Mouse (Mus musculus): ENCODE measurements around the gene Max. TPM values are rescaled to one million over a fixed set of nuclear protein-coding genes. Genes with fewer than 3 reads are reported as not detected.
A peak's percentile ranks its signal among the peaks of the same experiment; 100 is the strongest.

Gene Max
- polyA plus RNA-seq (2012; rRNA removed), result 52.8 and 68.7 TPM in 2 replicates

DNA sequence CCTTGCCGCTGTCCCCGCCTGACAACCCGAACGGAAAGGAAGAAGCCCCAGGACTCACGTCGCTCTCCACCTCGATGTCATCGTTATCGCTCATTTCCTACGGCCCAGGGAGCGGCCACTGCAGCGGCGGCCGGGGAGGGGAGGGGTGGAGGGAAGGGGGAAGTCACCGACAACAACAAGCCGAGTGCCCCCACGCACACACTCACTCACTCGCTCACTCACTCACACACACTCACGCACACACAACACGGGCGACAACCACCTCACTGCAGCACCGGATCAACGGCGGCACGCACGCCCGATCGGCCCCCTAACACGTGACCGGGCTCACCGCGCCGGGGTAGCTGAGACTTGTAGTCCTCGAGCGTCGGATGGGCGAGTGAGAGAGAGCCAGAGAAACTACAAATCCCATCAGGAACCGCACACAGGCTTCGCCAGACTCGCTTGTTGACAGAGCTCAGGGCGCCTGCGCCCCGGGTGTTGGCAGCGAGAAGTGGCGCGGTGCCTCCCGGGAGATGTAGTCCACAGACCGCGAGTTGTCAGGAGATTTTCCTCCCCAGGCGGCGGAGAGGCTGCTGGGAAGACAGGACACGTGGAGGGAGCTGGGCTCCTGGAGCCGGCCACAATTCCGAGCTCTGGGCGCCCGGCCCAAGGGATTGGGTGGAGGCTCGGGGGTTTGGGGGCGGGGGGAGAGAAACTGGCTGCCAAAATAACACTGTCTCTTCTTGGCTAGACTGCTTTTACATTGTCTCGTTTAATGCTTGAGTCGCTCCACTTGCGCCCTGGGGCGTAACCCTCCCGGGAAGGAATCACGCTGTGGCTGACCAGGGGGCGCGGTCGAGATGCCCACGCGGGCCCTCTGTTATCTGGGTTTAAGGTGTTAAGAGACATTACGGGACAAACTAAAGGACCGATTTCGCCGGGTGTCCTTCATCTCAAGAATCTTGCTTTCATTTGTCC, at the start of gene Max:
Max (minus strand) TSS at position 270 of the 960 bp plus-strand sequence.
- TF ChIP-seq POLR2A (IDR thresholded peaks at IDR 0.05; ENCODE audit: borderline replicate concordance, extremely low read depth, insufficient read depth, insufficient read length, poor library complexity, severe bottlenecking) (peak; percentile 53; the same call in 1 of the 2 replicates), CTCF (IDR thresholded peaks at IDR 0.05; ENCODE audit: borderline replicate concordance, extremely low read depth, insufficient read depth, insufficient read length) (no peak)
- DNase-seq (ENCODE audit: low read depth), result peak; percentile 100

DNA sequence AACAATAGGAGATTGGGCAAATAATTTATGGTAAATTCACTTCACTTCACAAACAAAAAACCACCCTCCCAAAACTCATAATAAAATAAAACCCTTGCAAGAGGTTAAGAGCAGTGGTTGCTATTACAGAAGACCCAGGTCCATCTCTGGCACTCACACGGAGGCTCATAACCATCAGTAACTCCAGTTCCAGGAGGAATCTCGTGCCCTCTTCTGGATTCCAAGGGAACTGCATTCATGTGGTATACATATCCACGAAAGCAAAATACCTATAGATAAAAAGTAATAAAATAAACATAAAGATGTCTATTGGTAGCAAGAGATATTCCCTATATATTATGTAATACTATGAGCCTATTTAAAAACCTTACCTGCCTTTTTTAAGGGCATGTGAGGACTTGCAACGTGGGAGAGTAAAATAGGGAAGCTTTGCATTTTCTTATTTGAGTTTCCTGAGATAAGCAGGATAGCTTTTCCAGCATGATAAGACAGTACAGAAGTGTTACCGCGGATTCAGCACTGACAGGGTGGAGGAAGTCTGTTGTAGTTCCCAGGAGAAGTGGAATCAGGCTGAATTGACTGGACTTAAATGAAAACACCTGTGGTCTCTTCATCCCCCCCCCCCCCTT, 49.2 kb upstream of the Max start:
- no peak for TF ChIP-seq POLR2A (IDR thresholded peaks at IDR 0.05; ENCODE audit: borderline replicate concordance, extremely low read depth, insufficient read depth, insufficient read length, poor library complexity, severe bottlenecking)
- peak; percentile 20; the same call in 1 of the 2 replicates for TF ChIP-seq CTCF (IDR thresholded peaks at IDR 0.05; ENCODE audit: borderline replicate concordance, extremely low read depth, insufficient read depth, insufficient read length)
- DNase-seq (ENCODE audit: low read depth), result no peak

DNA sequence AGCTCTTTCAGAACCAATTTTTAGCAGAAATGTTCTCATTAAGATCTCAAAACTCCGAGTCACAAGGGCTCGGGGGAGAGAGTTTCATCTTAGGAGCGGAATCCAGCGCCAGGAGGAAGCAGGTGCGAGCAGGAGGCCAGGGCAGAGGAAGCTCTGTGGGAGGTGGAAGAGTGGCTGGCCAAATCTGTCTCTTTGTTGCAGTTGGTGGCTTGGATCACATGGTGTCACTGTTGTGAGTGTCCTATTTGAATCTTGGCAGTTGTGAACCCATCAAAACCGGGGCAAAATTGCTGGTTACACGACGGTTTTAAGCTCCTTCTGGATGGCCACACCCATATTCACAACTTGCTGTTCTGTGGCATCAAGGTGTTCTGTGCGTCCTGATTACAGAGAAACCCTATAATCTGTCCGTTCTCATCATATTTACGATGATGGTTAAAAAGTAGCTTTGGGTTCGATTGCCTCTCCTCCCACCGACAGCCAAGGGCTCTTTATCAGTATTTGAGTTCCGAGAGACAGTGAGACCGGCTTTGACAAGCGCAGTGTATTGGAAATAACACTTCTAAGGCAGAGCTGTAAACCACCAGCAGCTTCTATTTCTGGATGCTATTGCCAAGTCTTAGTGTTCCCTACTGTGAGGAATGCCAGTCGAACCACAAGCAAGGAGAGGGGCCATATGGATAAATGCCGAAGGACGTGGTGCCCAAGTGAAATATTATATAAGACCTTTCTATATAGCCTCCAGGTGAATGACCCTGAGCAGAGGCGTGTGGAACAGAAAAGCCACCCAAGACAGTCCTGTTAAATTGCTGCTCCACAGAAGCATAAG, 47.4 kb upstream of the Max start:
- peak; percentile 46 for DNase-seq (ENCODE audit: low read depth)
- no peak for TF ChIP-seq CTCF (IDR thresholded peaks at IDR 0.05; ENCODE audit: borderline replicate concordance, extremely low read depth, insufficient read depth, insufficient read length)

DNA sequence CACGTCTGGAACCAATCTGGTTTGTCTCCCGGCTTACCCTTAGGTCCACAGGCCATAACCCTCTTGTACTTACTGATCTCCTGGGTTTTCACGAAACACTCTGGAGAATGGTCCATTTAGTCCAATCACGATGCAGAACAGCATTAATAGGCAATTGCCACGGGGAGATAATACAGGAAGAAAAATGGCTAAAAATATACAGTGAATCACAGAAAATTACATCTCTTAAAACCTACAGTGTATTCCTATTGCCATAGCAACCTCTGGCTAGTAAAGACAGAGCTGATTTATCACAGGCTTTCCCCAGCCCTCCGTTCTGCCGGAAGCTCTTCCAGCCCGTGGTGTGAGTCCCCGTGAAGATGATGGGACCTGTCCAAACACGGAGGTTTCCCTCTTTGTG, 42.9 kb upstream of the Max start:
- peak; percentile 56 for DNase-seq (ENCODE audit: low read depth)
- no peak for TF ChIP-seq POLR2A (IDR thresholded peaks at IDR 0.05; ENCODE audit: borderline replicate concordance, extremely low read depth, insufficient read depth, insufficient read length, poor library complexity, severe bottlenecking)
- TF ChIP-seq CTCF (IDR thresholded peaks at IDR 0.05; ENCODE audit: borderline replicate concordance, extremely low read depth, insufficient read depth, insufficient read length), result no peak

DNA sequence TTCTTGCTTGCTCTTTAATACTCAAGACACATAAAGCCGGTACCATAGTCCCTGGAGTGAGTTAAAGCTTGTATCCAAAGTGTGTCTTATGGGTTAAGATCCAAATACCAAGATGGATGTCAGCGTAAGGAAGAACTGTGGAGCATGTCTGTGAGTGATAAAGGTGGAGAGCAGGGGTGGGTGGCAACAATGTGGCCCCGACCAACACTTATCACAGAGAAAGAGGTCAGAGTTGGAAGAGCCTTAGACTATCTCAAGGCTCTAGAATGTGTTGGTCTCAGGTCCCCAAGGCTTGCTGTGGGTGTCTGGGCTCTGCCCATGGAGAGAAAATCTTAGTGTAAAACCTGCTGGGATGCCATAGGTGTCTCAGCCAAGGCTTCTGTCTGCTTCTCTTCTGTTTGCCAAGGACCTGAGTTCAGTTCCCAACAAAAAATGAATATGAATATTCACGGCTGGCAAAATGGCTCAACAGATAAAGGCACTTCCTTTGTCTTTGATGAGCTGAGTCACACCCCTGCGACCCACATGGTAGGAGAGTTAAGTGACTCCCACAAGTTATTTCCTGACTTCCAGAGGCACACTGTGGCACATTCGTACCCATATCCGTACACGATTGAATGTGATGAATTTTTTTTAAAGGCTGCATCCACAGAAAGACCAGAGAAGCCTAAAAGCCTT, 40.7 kb upstream of the Max start:
- TF ChIP-seq POLR2A (IDR thresholded peaks at IDR 0.05; ENCODE audit: borderline replicate concordance, extremely low read depth, insufficient read depth, insufficient read length, poor library complexity, severe bottlenecking) (no peak), CTCF (IDR thresholded peaks at IDR 0.05; ENCODE audit: borderline replicate concordance, extremely low read depth, insufficient read depth, insufficient read length) (no peak)
- no peak for DNase-seq (ENCODE audit: low read depth)

DNA sequence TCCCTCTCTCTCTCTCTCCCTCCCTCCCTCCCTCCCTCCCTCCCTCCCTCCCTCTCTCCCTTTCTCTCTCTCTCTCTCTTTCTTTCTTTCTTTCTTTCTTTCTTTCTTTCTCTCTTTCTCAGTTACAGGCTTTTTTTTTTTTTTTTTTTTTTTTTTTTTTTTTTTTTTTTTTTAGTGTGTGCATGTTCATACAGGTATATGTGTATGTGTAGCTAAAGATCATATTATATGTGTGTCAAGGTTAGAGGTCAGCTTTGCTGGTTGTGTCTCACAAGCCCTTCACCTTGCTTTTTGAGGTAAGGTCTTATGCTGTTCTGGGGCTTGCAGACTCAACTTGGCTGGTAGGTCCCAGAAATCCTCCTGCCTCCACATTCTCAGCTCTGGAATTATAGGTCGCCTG, 39.3 kb upstream of the Max start:
- TF ChIP-seq POLR2A (IDR thresholded peaks at IDR 0.05; ENCODE audit: borderline replicate concordance, extremely low read depth, insufficient read depth, insufficient read length, poor library complexity, severe bottlenecking) (no peak), CTCF (IDR thresholded peaks at IDR 0.05; ENCODE audit: borderline replicate concordance, extremely low read depth, insufficient read depth, insufficient read length) (no peak)
- DNase-seq (ENCODE audit: low read depth), result no peak

DNA sequence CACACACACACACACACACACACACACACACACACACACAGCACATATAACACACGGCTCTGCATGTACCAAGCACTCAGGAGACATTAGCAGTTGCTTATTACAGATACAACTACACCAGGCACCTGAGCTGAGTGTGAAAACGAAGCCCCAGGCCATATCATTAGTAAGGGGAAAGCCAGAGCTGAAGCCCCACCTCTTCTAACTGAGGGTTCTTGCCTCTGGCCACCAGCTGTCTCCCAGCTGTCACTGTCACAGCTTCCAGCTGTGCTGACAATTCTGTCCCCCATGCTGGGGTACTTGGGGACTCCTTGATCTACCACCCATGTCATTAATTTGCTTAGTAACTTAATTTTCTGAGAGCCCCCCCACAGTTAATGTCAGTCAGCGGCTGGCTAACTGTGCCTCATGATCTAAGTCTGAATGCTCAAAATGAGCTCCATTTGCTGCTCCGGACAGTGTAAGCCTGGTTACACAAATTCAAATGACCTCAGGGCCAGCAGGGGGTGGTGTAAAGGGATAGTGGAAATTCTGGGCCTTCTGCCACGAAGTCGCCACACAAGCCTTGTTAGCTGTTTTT, 38.8 kb upstream of the Max start:
- no peak for TF ChIP-seq POLR2A (IDR thresholded peaks at IDR 0.05; ENCODE audit: borderline replicate concordance, extremely low read depth, insufficient read depth, insufficient read length, poor library complexity, severe bottlenecking)
- 0 out of 2 replicates have a peak, but pooled peaks have one; percentile 3 for TF ChIP-seq CTCF (IDR thresholded peaks at IDR 0.05; ENCODE audit: borderline replicate concordance, extremely low read depth, insufficient read depth, insufficient read length)
- peak; percentile 86 for DNase-seq (ENCODE audit: low read depth)

DNA sequence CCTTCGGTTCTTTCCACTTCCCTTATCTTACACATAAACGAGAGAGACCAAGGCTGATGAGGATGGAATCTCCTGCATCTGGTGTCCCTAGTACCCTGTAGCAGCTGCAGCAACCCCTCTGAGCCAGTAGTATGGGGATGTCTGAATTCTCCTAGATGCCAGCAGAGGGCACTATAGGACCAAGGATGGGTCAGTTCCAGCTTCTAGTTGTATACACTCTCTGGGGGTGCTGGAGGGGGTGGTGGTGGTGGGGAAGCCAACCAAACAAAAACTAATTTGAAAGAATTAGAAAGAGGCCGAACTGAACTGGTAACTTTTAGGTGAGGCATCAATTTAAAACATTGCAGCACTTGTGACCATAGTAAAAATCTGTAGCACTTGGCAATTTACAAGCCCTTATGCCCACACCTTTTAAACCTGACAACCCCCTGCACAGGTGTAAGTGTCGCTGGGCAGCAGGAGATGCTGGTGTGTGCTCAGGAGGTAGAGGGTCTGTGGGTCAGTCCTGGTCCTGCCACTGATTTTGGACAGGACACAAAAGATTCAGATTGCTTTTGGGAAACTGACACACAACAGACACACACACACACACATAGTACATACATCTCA, 38.2 kb upstream of the Max start:
- TF ChIP-seq CTCF (IDR thresholded peaks at IDR 0.05; ENCODE audit: borderline replicate concordance, extremely low read depth, insufficient read depth, insufficient read length), result peak; percentile 87; the same call in 1 of the 2 replicates
- no peak for TF ChIP-seq POLR2A (IDR thresholded peaks at IDR 0.05; ENCODE audit: borderline replicate concordance, extremely low read depth, insufficient read depth, insufficient read length, poor library complexity, severe bottlenecking)
- peak; percentile 90 for DNase-seq (ENCODE audit: low read depth)

DNA sequence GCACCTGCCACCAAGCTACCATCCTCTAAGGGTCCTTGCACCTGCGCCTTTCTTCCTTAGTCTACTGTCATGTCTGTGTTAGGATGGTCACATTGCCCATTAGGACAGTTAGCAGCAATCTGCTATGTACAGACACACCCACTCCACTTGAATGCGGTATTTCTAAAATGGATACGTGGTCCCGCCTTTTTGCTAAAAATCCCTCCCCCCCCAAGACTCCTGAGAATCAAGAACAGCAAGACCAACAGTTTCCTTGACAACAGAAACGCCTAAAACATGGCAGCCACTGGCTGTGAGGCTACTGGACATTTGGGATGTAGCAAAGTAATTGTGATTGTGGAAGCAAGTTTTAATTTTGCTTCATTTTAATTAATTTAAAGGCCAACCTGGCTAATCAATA, 32.8 kb upstream of the Max start:
- no peak for DNase-seq (ENCODE audit: low read depth)
- no peak for TF ChIP-seq CTCF (IDR thresholded peaks at IDR 0.05; ENCODE audit: borderline replicate concordance, extremely low read depth, insufficient read depth, insufficient read length)
- no peak for TF ChIP-seq POLR2A (IDR thresholded peaks at IDR 0.05; ENCODE audit: borderline replicate concordance, extremely low read depth, insufficient read depth, insufficient read length, poor library complexity, severe bottlenecking)
